Mouse (Mus musculus): ENCODE measurements at regions not wholly inside any gene's neighbourhood (a gene's known extent, or its start where the extent isn't known, plus 50 kb on each side); places are given as distances from the start of the nearest gene placed in this dataset.

- intact Hi-C loops (cut with DNase I) = no loop called here
- DNase-seq (ENCODE audit: low spot score in 2 of 2) = peak; percentile 3 to 68
These were observed 105.4 kb downstream of the Ahr start for GRCm38 (mm10) chr12:35429473-35429872.

GRCm38 (mm10) chr12:35419206-35419605 is 115.6 kb downstream of the Ahr start:
- intact Hi-C loops (cut with DNase I) = no loop called here
- DNase-seq (ENCODE audit: low spot score in 2 of 2) = no peak

- intact Hi-C loops (cut with DNase I) = no loop called here
- DNase-seq (ENCODE audit: low spot score in 2 of 2) = no peak
These were observed 116.9 kb downstream of the Ahr start for GRCm38 (mm10) chr12:35417943-35418342.

- intact Hi-C loops (cut with DNase I) = no loop called here
These were observed 118.3 kb downstream of the Ahr start for GRCm38 (mm10) chr12:35416583-35416982.

GRCm38 (mm10) chr12:35412715-35413114 is 122.1 kb downstream of the Ahr start:
- DNase-seq (ENCODE audit: low spot score in 2 of 2) = peak in 1 of 2 experiments; percentile 20
- intact Hi-C loops (cut with DNase I) = no loop called here

More at GRCm38 (mm10) chr12:35416583-35416982, 118.3 kb downstream of the Ahr start:
- DNase-seq (ENCODE audit: low spot score in 2 of 2) = no peak

- intact Hi-C loops (cut with DNase I) = no loop called here
- DNase-seq (ENCODE audit: low spot score in 2 of 2) = no peak
These were observed 126.4 kb downstream of the Ahr start for GRCm38 (mm10) chr12:35408461-35408860.

DNA sequence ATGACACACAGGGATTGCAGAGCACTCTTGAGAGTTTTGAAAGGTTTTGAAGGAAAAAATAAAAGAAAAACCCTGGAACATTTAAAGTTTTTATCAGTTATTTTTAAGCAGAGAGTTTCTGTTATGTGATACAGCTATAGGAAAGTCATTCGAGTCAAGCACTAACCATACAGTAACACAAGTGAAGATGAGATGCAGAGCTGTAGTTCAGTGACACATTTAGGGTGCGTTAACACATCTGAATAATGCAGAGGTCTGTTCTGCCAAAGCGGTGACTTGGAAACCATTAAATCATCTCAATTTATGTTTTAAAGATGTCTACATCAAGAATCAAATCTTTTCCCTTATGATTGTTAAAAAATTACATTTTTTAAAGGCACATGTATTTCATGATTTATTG is 126.8 kb downstream of the Ahr start:
- intact Hi-C loops (cut with DNase I) = no loop called here
- peak in 1 of 2 experiments; percentile 10 for DNase-seq (ENCODE audit: low spot score in 2 of 2)

DNA sequence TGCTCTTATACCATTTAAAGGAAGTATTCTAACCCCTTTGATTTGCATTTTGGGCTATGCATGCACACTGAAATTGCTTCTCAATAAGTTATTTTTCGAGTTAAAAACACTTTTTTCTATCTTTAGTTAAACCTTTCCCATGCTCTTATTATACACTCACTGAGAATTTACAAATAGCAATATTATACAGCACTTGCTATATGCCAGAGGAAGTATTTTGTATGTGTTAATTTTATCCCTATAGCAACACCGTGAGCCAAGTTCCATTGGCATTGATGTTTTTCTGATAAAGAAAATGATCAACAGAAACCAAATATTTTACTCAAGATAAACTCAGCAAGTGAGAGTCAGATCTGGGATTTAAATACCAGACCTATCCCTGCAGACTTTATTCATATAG is 133.0 kb downstream of the Ahr start:
- DNase-seq (ENCODE audit: low spot score in 2 of 2) = no peak
- intact Hi-C loops (cut with DNase I) = no loop called here

DNA sequence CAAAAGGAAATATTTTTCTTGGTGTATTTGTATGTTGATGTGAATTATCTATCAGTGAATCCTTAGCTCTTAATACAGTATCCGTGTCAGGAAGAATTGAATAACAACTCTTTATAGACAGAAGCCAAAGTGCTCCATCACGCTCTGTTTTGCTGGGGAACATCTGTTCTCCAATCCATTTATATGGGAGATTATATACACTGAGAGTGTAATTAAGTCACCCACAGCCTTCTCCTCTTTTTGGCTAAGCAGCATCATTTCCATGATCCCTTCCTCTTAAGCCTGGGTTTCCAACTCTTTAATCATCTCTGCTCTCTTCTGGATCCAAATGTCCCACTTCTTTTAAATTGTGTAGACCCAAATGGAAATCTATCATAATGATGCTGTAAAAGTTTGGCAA is 133.6 kb downstream of the Ahr start:
- peak; percentile 3 to 34 for DNase-seq (ENCODE audit: low spot score in 2 of 2)
- intact Hi-C loops (cut with DNase I) = no loop called here

GRCm38 (mm10) chr12:35395211-35395610 is 139.6 kb downstream of the Ahr start:
- intact Hi-C loops (cut with DNase I) = no loop called here
- no peak for DNase-seq (ENCODE audit: low spot score in 2 of 2)

GRCm38 (mm10) chr12:35392111-35392510 is 142.7 kb downstream of the Ahr start:
- peak; percentile 7 to 62 for DNase-seq (ENCODE audit: low spot score in 2 of 2)
- intact Hi-C loops (cut with DNase I) = loop anchor here (5.0 kb wide), 1 partner anchor 65 kb away; no protein-coding TSS in a partner anchor

- intact Hi-C loops (cut with DNase I) = loop anchor here (5.0 kb wide), 1 partner anchor 63 kb away; no protein-coding TSS in a partner anchor
- DNase-seq (ENCODE audit: low spot score in 2 of 2) = no peak
These were observed 144.6 kb downstream of the Ahr start for GRCm38 (mm10) chr12:35390266-35390665.

DNA sequence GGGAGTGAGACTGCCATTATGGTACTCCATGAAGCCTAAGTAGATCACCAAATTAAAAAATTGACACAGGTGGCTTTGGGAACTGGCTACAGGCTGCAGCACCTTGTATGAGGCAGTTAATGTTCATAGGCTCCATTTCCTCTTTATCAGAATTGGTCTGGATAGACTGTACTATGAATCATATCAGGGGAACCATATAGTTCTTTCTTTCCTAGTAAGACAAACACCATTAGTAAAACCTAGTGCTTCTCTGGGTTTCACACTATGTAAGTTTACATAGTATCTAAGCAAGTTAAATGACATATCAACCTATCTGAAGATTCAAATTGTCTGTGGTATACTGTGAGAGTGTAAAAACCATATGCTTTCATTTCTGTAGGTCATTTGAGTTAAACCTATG is 145.0 kb downstream of the Ahr start:
- intact Hi-C loops (cut with DNase I) = loop anchor here (5.0 kb wide), 1 partner anchor 63 kb away; no protein-coding TSS in a partner anchor
- DNase-seq (ENCODE audit: low spot score in 2 of 2) = no peak

DNA sequence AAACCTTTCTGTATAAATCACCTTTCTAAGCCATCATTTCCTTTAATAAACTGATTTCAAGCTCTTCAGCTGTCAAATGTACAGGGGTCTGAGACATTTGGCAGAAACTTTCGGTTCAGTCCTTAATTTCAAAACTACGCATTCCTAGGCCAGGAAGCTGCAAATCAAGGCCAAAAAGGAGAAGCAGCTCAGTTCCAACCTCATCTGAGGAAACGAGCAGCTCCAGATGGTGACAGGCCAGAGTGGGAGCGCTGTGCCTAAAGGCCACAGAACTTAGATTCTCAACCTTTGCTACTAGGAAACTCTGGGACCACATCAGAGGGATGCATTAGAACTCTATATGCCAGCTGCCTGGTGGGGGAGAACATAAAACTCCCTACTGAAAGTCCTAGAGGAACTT is 150.6 kb downstream of the Ahr start:
- intact Hi-C loops (cut with DNase I) = no loop called here

DNA sequence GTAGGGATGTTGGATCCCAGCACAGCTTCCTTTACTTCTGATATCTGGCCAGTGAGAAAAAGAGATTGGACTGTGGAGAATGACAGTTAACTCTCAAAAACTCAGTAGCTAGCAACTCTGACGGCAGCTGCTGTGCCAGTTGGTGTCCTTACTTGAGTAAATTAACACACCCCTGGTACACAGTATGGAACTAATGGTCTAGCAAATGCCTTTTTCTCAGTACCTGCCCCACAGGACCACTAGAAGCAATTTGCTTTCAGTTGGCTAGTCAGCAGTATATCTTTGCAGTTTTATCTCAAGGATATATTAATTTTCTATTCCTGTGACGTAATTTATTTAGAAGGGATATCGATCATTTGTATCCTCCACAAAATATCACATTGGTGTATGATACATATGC is 157.6 kb downstream of the Ahr start:
- intact Hi-C loops (cut with DNase I) = no loop called here
- DNase-seq (ENCODE audit: low spot score in 2 of 2) = no peak

More for the DNA sequence above, 150.6 kb downstream of the Ahr start:
- DNase-seq (ENCODE audit: low spot score in 2 of 2) = no peak

- DNase-seq (ENCODE audit: low spot score in 2 of 2) = no peak
- intact Hi-C loops (cut with DNase I) = no loop called here
These were observed 158.5 kb downstream of the Ahr start for GRCm38 (mm10) chr12:35376365-35376764.

- DNase-seq (ENCODE audit: low spot score in 2 of 2) = no peak
- intact Hi-C loops (cut with DNase I) = no loop called here
These were observed 176.9 kb downstream of the Ahr start for GRCm38 (mm10) chr12:35357901-35358300.

DNA sequence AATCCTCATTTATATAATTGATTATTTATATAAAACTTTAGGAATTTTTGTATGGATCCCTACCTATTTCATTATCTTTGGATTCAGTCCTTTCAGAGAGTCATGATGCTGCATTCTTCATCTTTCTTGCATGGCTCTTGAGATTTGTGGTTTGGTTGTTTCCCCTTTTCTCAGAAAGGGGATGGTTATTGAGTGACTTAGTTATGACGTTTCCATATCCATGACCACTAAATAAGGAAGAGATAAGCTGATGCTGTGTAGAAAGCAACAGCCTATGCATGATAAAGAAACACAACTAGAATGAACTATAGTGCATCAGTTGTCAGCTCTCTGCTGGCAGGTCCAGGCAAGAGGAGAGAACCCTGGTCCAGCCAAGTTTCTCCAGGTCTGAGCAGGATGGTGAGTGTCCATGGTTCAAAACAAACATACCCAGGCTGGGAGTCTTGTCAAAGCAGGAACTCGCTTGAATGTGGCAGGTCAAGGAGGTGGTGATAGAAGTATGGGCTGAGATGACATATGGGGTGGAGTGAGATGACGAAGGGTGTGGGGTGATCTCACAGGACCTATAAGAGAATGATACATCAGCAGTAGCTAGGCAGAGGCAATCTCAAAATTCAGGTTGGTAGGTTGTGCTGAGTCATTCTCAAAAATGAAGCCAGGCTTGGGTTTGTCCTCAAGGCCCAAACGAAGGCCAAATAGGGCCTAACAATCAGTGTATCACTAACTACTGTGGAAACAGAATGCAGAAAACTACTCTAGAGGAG is 196.5 kb downstream of the Ahr start:
- intact Hi-C loops (cut with DNase I) = no loop called here
- no peak for DNase-seq (ENCODE audit: low spot score in 2 of 2)

DNA sequence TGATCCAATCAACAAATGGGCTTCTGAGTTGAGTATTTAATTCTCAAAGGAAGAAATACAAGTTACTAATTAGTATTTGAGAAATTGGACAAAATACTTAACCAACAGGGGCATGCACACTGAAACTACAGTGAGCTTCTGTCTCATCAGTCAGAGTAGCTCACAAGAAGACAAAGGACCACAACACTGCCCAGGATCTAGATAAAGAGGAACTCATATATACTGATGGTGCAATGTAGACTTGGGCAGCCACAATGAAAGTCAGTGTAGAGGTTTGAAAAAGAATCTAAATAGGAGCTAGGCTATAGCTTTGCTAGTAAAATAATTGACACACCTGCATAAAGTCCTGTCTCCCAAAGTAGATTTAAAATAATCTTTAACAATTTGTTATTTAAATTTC is 198.5 kb downstream of the Ahr start:
- intact Hi-C loops (cut with DNase I) = no loop called here
- DNase-seq (ENCODE audit: low spot score in 2 of 2) = no peak

DNA sequence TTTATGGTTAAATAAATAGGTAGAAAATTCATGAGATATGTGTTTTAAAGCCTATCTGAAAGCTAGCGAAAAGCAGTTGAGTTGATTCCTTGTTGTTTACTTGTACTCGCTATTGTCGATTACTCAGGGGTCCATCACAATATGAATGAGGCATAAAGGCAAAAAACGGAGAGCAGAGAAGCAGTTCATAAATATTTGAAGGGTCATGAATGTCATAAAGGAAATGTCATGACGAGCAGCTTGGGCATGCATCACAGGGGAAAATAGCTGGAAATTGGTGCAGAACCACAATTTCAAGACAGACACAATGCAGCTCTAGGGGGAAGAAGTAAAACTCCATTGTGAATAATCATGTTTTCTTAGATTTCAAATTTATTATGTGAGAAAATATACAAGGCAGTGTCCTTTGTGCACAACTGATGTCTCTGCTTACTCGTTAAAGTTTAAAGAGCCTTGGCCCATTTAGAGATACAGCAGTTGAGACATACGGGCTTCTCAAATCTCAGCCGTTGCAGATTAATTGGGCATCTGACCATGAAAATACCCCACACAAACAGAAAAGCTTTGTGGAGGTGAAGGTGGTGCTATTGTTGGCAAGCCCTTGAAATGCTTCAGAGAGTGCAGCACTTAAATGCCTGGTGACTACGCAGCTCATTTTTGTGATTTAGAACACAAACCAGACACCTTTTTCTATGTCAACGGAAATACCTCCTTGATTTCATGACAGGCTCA is 200.3 kb downstream of the Ahr start:
- DNase-seq (ENCODE audit: low spot score in 2 of 2) = no peak
- intact Hi-C loops (cut with DNase I) = no loop called here

DNA sequence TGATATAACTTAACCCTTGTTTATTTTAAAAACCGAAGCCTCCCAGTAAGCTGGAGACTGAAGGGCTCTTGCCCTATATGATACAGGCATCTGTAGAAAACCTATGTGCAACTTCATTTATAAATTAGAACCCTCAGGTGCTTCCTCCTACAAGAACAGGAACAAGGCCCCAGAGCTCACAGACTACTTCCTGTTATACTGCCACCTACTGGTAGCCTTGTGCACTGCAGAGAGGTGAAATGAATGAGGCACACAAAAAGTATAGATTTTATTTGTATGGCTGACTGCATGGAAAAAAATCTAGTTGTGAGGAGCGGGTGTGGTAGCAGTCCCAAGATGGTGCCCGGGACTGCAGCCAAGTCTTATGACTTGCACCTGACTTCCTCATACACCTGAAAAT is 203.5 kb downstream of the Ahr start:
- DNase-seq (ENCODE audit: low spot score in 2 of 2) = no peak
- intact Hi-C loops (cut with DNase I) = no loop called here

Data from left cerebral cortex, postnatal 25 days (tissue).